Comparison of ENCODE assay signal across 8 mouse cellular contexts in the genomic region with DNA sequence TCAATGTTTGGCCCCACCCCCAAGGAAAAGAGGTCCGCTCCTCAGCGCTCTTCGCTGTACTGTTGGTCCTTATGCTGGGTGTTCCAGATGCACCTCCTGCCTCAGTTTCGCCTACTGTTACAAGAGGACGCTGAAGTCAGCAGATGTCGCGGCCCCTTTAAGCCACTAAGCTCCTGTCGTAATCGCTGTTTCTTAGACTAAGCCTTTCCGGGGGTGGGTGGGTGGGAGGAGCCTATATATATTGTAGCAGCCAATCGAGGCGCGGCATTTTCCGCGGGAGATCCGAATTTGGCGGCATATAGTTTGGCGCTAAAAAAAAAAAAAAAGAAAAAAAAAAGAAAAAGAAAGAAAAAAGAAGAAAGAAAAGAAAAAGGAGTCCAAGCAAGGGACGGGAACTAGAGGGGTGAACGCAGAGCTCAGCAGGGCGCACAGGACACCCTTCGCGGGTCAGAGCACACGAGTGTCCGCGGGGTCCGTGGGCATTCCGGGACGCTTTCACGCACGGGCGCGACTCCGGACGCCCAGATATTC. TPM values are rescaled to one million over a fixed set of nuclear protein-coding genes. Genes with fewer than 3 reads are reported as not detected.
DNase-seq lines count a peak whose midpoint lies in the region; ATAC-seq and TF ChIP-seq lines count a peak whose summit lies in the region.

A gene (plus strand): TSS at position 384 of the 531 bp plus-strand sequence.

- H3K4me1 ChIP-seq in bone marrow, adult 2 months (ENCODE audit: control insufficient read depth, insufficient read depth, low read length): peaks cover 15% of the 10 kb centered on the region
- no peaks in the 10 kb centered on the region for H3K4me1 ChIP-seq in forebrain, postnatal 0 days (ENCODE audit: insufficient read depth)
- peaks cover 18% of the 10 kb centered on the region for H3K4me1 ChIP-seq in hindbrain, embryonic 15.5 days (replicated peaks)
- H3K4me1 ChIP-seq in liver, embryonic 11.5 days (replicated peaks; ENCODE audit: control insufficient read depth, insufficient read depth, low read length): peaks cover 40% of the 10 kb centered on the region
- peaks cover 14% of the 10 kb centered on the region for H3K4me1 ChIP-seq in testis, adult 2 months (ENCODE audit: control insufficient read depth, insufficient read depth, low read length)

- no peak within 1 kb of the TSS for H3K27ac ChIP-seq in layer of hippocampus, adult 2 months
- H3K27ac ChIP-seq in bone marrow, adult 2 months (ENCODE audit: control insufficient read depth, insufficient read depth, low read depth, low read length, poor library complexity): peak within 1 kb of the TSS; percentile 97
- no peak within 1 kb of the TSS for H3K27ac ChIP-seq in forebrain, postnatal 0 days (ENCODE audit: low read depth, low read length)
- peak within 1 kb of the TSS; percentile 50; the same call in 1 of the 2 replicates for H3K27ac ChIP-seq in hindbrain, embryonic 15.5 days (replicated peaks)
- peak within 1 kb of the TSS; percentile 87 for H3K27ac ChIP-seq in liver, embryonic 11.5 days (ENCODE audit: low read depth, low read length)
- H3K27ac ChIP-seq in testis, adult 2 months (ENCODE audit: control insufficient read depth, insufficient read depth, low read depth, low read length): no peak within 1 kb of the TSS

- whole genome bisulfite sequencing in bone marrow, adult 2 months: under 1% methylated on average over 35 of the region's 35 CpGs
- WGBS in forebrain, postnatal 0 days: under 1% methylated on average over 35 of the region's 35 CpGs
- WGBS in hindbrain, embryonic 15.5 days: 0% methylated on average over 35 of the region's 35 CpGs
- WGBS in liver, embryonic 11.5 days: under 1% methylated on average over 35 of the region's 35 CpGs

- no peaks in the 10 kb centered on the region for H3K36me3 ChIP-seq in forebrain, postnatal 0 days (ENCODE audit: insufficient read depth)
- no peaks in the 10 kb centered on the region for H3K36me3 ChIP-seq in hindbrain, embryonic 15.5 days
- no peaks in the 10 kb centered on the region; the same call in 1 of the 2 replicates for H3K36me3 ChIP-seq in liver, embryonic 11.5 days (ENCODE audit: control insufficient read depth, insufficient read depth, low read length)
- no peaks in the 10 kb centered on the region for H3K36me3 ChIP-seq in testis, adult 2 months (ENCODE audit: control insufficient read depth, insufficient read depth, low read length)

- peak within 1 kb of the TSS; percentile 51 for H3K9ac ChIP-seq in forebrain, postnatal 0 days
- H3K9ac ChIP-seq in hindbrain, embryonic 15.5 days: peak within 1 kb of the TSS; percentile 52
- peak within 1 kb of the TSS; percentile 93 for H3K9ac ChIP-seq in liver, embryonic 11.5 days (ENCODE audit: low read depth, low read length)

- no peak for TF ChIP-seq POLR2A in bone marrow, adult 2 months (IDR thresholded peaks at IDR 0.05; ENCODE audit: borderline replicate concordance, control insufficient read depth, low read depth, low read length)
- no peak for TF ChIP-seq POLR2A in testis, adult 2 months (IDR thresholded peaks at IDR 0.05; ENCODE audit: control insufficient read depth, low read depth, low read length)

- DNase-seq in layer of hippocampus, adult 2 months (ENCODE audit: low spot score in 2 of 2): no peak
- DNase-seq in layer of hippocampus, adult 11-12 months (ENCODE audit: low spot score): no peak
- peak; percentile 85 for DNase-seq in forebrain, postnatal 0 days
- DNase-seq in liver, embryonic 11.5 days (ENCODE audit: low spot score): peak; percentile 67

- peak; percentile 88 for ATAC-seq in forebrain, postnatal 0 days
- peak; percentile 69; the same call in 1 of the 2 replicates for ATAC-seq in hindbrain, embryonic 15.5 days (ENCODE audit: low FRiP score, low read depth)
- peak; percentile 63 for ATAC-seq in liver, embryonic 11.5 days (replicated peaks; ENCODE audit: low FRiP score)
- ATAC-seq in monocyte, adult 5-6 weeks (replicated peaks; ENCODE audit: insufficient number of reproducible peaks, low FRiP score, low TSS enrichment, poor library complexity, severe bottlenecking): 0 out of 2 replicates have a peak, but pooled peaks have one; percentile 28

- peak within 1 kb of the TSS; percentile 64 for H3K4me3 ChIP-seq in layer of hippocampus, adult 2 months
- peak within 1 kb of the TSS; percentile 96 for H3K4me3 ChIP-seq in bone marrow, adult 2 months (replicated peaks; ENCODE audit: control insufficient read depth, low read depth, low read length)
- H3K4me3 ChIP-seq in forebrain, postnatal 0 days (ENCODE audit: low read depth, low read length): peak within 1 kb of the TSS; percentile 54
- peak within 1 kb of the TSS; percentile 60 for H3K4me3 ChIP-seq in hindbrain, embryonic 15.5 days
- peak within 1 kb of the TSS; percentile 75 for H3K4me3 ChIP-seq in liver, embryonic 11.5 days (ENCODE audit: low read depth, low read length)
- peak within 1 kb of the TSS; percentile 81 for H3K4me3 ChIP-seq in testis, adult 2 months (ENCODE audit: control insufficient read depth, low read depth, low read length)

- no peaks in the 10 kb centered on the region for H3K27me3 ChIP-seq in forebrain, postnatal 0 days (ENCODE audit: insufficient read depth, low read length)
- H3K27me3 ChIP-seq in hindbrain, embryonic 15.5 days: no peaks in the 10 kb centered on the region
- no peaks in the 10 kb centered on the region for H3K27me3 ChIP-seq in liver, embryonic 11.5 days (replicated peaks; ENCODE audit: control insufficient read depth, insufficient read depth, low read length)
- H3K27me3 ChIP-seq in testis, adult 2 months (ENCODE audit: control insufficient read depth, insufficient read depth, low read length): no peaks in the 10 kb centered on the region

- H3K4me2 ChIP-seq in forebrain, postnatal 0 days (ENCODE audit: low read depth): peak within 1 kb of the TSS; percentile 100
- peak within 1 kb of the TSS; percentile 100 for H3K4me2 ChIP-seq in hindbrain, embryonic 15.5 days
- H3K4me2 ChIP-seq in liver, embryonic 11.5 days: peak within 1 kb of the TSS; percentile 87

- no peaks in the 10 kb centered on the region for H3K9me3 ChIP-seq in forebrain, postnatal 0 days (ENCODE audit: low read length)
- H3K9me3 ChIP-seq in hindbrain, embryonic 15.5 days: no peaks in the 10 kb centered on the region
- H3K9me3 ChIP-seq in liver, embryonic 11.5 days (ENCODE audit: control insufficient read depth, low read length): no peaks in the 10 kb centered on the region

- TF ChIP-seq CTCF in layer of hippocampus, adult 2 months (conservative IDR thresholded peaks at IDR 0.05): no peak
- no peak for TF ChIP-seq CTCF in bone marrow, adult 2 months (IDR thresholded peaks at IDR 0.05; ENCODE audit: control insufficient read depth, insufficient read depth, low read length)
- TF ChIP-seq CTCF in forebrain, postnatal 0 days (IDR thresholded peaks at IDR 0.05; ENCODE audit: low read depth): no peak
- no peak for TF ChIP-seq CTCF in testis, adult 2 months (IDR thresholded peaks at IDR 0.05; ENCODE audit: control insufficient read depth, insufficient read depth, insufficient replicate concordance, low read depth, low read length)

RNA-seq across cellular contexts. Expression of the gene that starts here (rescaled TPM):
- 1 to 10 TPM in 1 of 2 experiments, under 1 TPM in 1; 0.74 to 1.5 TPM for total RNA-seq in layer of hippocampus, adult 2 months (2021)
- 146 and 157 TPM in 2 replicates for polyA plus RNA-seq in bone marrow, adult 2 months (2011; ENCODE audit: insufficient read depth, insufficient read length, low replicate concordance, missing spikeins)
- 0.85 and 1.2 TPM in 2 replicates for total RNA-seq in forebrain, postnatal 0 days (2014; rRNA removed)
- 0.84 and 1.4 TPM in 2 replicates for polyA plus RNA-seq in forebrain, postnatal 0 days (2015; fragmentation: Nextera tagmentation; extraction: Ambion mirVana)
- 2.8 and 3.6 TPM in 2 replicates for polyA plus RNA-seq in hindbrain, embryonic 15.5 days (2015; fragmentation: Nextera tagmentation; extraction: Ambion mirVana)
- 9.0 and 9.2 TPM in 2 replicates for polyA plus RNA-seq in liver, embryonic 11.5 days (2014; fragmentation: Nextera tagmentation; extraction: Ambion mirVana)
- 18.1 to 19.7 TPM (median 18.4 TPM) in 3 replicates for total RNA-seq in monocyte, adult 5-6 weeks (2017)
- polyA plus RNA-seq in testis, adult 2 months (2012; rRNA removed): 0.58 and 1.0 TPM in 2 replicates

Comparison
In these comparisons a context has a peak if more than half of its experiments do, and no peak if none do; other contexts are left out.
1. RNA of the gene that starts here (polyA plus RNA-seq): 146 to 157 TPM in bone marrow, adult 2 months; 9.0 to 9.2 TPM in liver, embryonic 11.5 days, 2.8 to 3.6 TPM in hindbrain, embryonic 15.5 days, 0.84 to 1.4 TPM in forebrain, postnatal 0 days and 0.58 to 1.0 TPM in testis, adult 2 months; every median in the first group is over 10 times any median in the second.
2. DNase-seq: peak in forebrain, postnatal 0 days (single experiment) and liver, embryonic 11.5 days (single experiment); none in layer of hippocampus, adult 2 months (0 of 2) and layer of hippocampus, adult 11-12 months (single experiment).
3. H3K27ac ChIP-seq: peak in bone marrow, adult 2 months (single experiment), hindbrain, embryonic 15.5 days (single experiment) and liver, embryonic 11.5 days (single experiment); none in layer of hippocampus, adult 2 months (single experiment), forebrain, postnatal 0 days (single experiment) and testis, adult 2 months (single experiment).
4. ATAC-seq: peak in every context shown above with its lines; median percentile 88 in forebrain, postnatal 0 days; 69 in hindbrain, embryonic 15.5 days; 63 in liver, embryonic 11.5 days; 28 in monocyte, adult 5-6 weeks.
5. Peak in every context shown above with its lines, with median percentiles within 50 percentile points of each other: H3K4me3 ChIP-seq, H3K4me2 ChIP-seq and H3K9ac ChIP-seq.